Mouse (Mus musculus) forebrain, postnatal 0 days (tissue): ENCODE results near the gene Wbp11. TPM values are rescaled to one million over a fixed set of nuclear protein-coding genes. Genes with fewer than 3 reads are reported as not detected.
A peak's percentile ranks its signal among the peaks of the same experiment; 100 is the strongest.

ENCODE experiments used
- ATAC-seq: fragments of 200-750 bp; cut with Nextera tagmentation; 2 replicates; pipeline ENCODE4 v1.8.0; 2017; ENCODE audit warnings: mild to moderate bottlenecking, moderate library complexity
- DNase-seq: peaks from one replicate; pipeline ENCODE4 v3.0.0-alpha.2; 2015
- H3K27ac ChIP-seq: fragments of 300-500 bp; sonication (generic); 2 replicates; pipeline ENCODE4 v1.5.1; 2014; ENCODE audit warnings: low read depth, mild to moderate bottlenecking, antibody characterized with exemption, low read length, moderate library complexity, mixed read lengths
- H3K27me3 ChIP-seq: fragments of 300-500 bp; sonication (generic); 2 replicates; pipeline ENCODE4 v1.6.1; 2014; ENCODE audit warnings: mild to moderate bottlenecking, low read length, mixed read lengths; ENCODE audit not compliant: insufficient read depth
- H3K36me3 ChIP-seq: fragments of 300-500 bp; sonication (generic); 2 replicates; pipeline ENCODE4 v1.6.1; 2014; ENCODE audit warnings: mild to moderate bottlenecking, moderate library complexity; ENCODE audit not compliant: insufficient read depth
- H3K4me1 ChIP-seq: fragments of 300-500 bp; sonication (generic); 2 replicates; pipeline ENCODE4 v1.6.1; 2014; ENCODE audit warnings: antibody characterized with exemption; ENCODE audit not compliant: insufficient read depth
- H3K4me2 ChIP-seq: fragments of 300-500 bp; sonication (generic); 2 replicates; pipeline ENCODE4 v1.6.1; 2014; ENCODE audit warnings: low read depth, mild to moderate bottlenecking, moderate library complexity
- H3K4me3 ChIP-seq: fragments of 300-500 bp; sonication (generic); 2 replicates; pipeline ENCODE4 v1.5.1; 2014; ENCODE audit warnings: low read depth, low read length, mixed read lengths
- H3K9ac ChIP-seq: fragments of 300-500 bp; sonication (generic); 2 replicates; pipeline ENCODE4 v1.6.1; 2014; ENCODE audit warnings: mild to moderate bottlenecking
- H3K9me3 ChIP-seq: fragments of 300-500 bp; sonication (generic); 2 replicates; pipeline ENCODE4 v1.6.1; 2016; ENCODE audit warnings: low read length
- CTCF ChIP-seq: sonication (generic); IDR thresholded peaks from 2 replicates; pipeline ENCODE4 v1.5.1; 2016; ENCODE audit warnings: antibody characterized with exemption, control low read depth, low read depth
- WGBS: fragments of 180-500 bp; shearing (Covaris S2); extraction: QIAGEN DNeasy Blood & Tissue Kit; methylation state at CpG from one replicate; pipeline ENCODE4 v1.1.7; 2014; 5-methylcytosine and 5-hydroxymethylcytosine counted together
- polyA plus RNA-seq: library from polyadenylated mRNA; unstranded; fragments of >200 nt; fragmentation: Nextera tagmentation; extraction: Ambion mirVana; gene quantifications from 2 replicates; pipeline ENCODE4 v1.2.1, GENCODE M21; 2015
- total RNA-seq: library from RNA; depleted of rRNA; stranded (reverse); fragments of >200 nt; gene quantifications from 2 replicates; pipeline ENCODE4 v1.2.3, GENCODE M21; 2014

Gene Wbp11
- total and polyA plus RNA-seq, 2 experiments from 2014 or later: 45.8 to 87.4 TPM

DNA sequence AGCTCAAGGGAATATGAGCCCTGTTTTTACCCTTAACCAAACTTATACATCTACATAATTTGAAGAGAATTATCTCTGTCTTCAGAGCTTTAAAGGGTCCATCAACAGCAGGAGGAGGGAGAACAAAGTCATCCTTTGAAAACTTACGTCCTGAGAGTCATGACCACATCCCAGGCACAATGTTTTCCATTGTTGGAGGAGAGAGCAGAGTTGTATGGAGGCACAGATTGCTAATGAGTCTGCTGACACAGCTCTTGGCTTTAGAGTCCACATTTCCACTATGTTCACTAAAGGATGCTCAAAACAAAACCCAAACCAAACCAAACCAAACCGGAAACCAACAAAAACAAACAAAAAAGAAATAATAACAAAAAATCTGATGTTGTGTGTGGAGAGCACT is 16.9 kb upstream of the Wbp11 start:
- H3K36me3 ChIP-seq: no peaks in the 10 kb centered on the region
- H3K27me3 ChIP-seq: no peaks in the 10 kb centered on the region
- 47% methylated on average over 2 of the region's 2 CpGs for WGBS
- TF ChIP-seq CTCF: no peak
- H3K9me3 ChIP-seq: no peaks in the 10 kb centered on the region
- H3K27ac ChIP-seq: no peak overlapping the region
- ATAC-seq (no peak), DNase-seq (no peak)
- no peak overlapping the region for H3K4me2 ChIP-seq
- no peaks in the 10 kb centered on the region for H3K4me1 ChIP-seq
- no peak overlapping the region for H3K4me3 ChIP-seq
- H3K9ac ChIP-seq: no peak overlapping the region

DNA sequence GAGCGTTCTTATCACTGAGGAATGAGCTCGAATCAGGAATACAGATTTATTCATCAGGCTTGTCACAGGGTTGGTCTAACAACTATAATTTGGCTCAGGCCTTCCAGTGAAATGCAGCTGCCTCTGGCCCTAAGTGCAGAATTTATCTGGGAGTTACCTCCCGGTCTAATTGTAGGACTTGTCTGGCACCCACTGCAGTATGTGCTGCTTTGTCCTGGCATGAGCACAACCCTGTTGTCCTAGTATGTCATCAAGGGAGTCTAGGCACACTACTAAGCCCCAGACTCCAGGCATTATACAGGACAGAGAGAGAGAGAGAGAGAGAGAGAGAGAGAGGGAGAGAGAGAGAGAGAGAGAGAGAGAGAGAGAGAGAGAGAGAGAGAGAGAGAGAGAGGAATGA is 9.3 kb upstream of the Wbp11 start:
- Histone ChIP-seq H3K9ac (no peak overlapping the region), H3K36me3 (no peaks in the 10 kb centered on the region), H3K4me2 (no peak overlapping the region), H3K9me3 (no peaks in the 10 kb centered on the region), H3K27ac (no peak overlapping the region), H3K4me1 (no peaks in the 10 kb centered on the region), H3K27me3 (no peaks in the 10 kb centered on the region; the same call in 1 of the 2 replicates), H3K4me3 (no peak overlapping the region)
- TF ChIP-seq CTCF: no peak
- DNase-seq (no peak), ATAC-seq (no peak)
- 78% methylated on average over 3 of the region's 3 CpGs for WGBS

- DNase-seq (no peak), ATAC-seq (no peak)
- WGBS: 69% methylated on average over 4 of the region's 4 CpGs
- no peaks in the 10 kb centered on the region for H3K9me3 ChIP-seq
- H3K4me3 ChIP-seq: 0 out of 2 replicates have a peak within 1 kb of the TSS, but pooled peaks have one; percentile 7
- no peaks in the 10 kb centered on the region for H3K4me1 ChIP-seq
- no peaks in the 10 kb centered on the region; the same call in none of the 2 replicates for H3K27me3 ChIP-seq
- no peak within 1 kb of the TSS for H3K9ac ChIP-seq
- no peak for TF ChIP-seq CTCF
- no peak within 1 kb of the TSS for H3K27ac ChIP-seq
- H3K4me2 ChIP-seq: no peak within 1 kb of the TSS
- H3K36me3 ChIP-seq: no peaks in the 10 kb centered on the region
Measured at GRCm38 (mm10) chr6:136835352-136835751, 7.3 kb upstream of the Wbp11 start, which contains the start of gene Smco3. Gene Smco3 (minus strand): TSS chr6:136835452.

- no peaks in the 10 kb centered on the region; the same call in none of the 2 replicates for H3K27me3 ChIP-seq
- WGBS: 74% methylated on average over 5 of the region's 5 CpGs
- DNase-seq: no peak
Measured at GRCm38 (mm10) chr6:136831712-136832111, 3.7 kb upstream of the Wbp11 start.

DNA sequence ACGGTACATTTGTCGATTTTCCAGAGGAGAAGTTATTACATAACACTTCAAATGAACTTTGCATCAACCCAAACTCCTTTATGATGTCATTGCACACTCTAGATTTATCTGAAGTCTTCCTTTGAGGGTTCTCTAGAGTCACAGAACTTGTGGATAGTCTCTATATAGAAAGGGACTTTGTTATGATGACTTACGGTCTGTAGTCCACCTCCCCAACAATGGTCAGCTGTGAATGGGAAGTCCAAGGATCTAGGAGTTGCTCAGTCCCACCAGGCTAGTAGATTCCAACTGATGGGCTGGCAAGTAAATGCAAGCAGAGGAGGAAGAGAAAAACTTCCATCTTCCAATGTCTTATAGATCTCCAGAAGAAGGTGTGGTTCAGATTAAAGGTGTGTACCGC is 648 bp upstream of the Wbp11 start:
- Histone ChIP-seq H3K9ac (peak overlapping the region; percentile 39), H3K4me3 (peak overlapping the region; percentile 100), H3K36me3 (peaks cover 10% of the 10 kb centered on the region), H3K4me1 (peaks cover 8% of the 10 kb centered on the region), H3K9me3 (no peaks in the 10 kb centered on the region), H3K27ac (peak overlapping the region; percentile 88), H3K27me3 (no peaks in the 10 kb centered on the region; the same call in 1 of the 2 replicates), H3K4me2 (peak overlapping the region; percentile 55)
- 34% methylated on average over 4 of the region's 4 CpGs for WGBS
- DNase-seq: no peak
- no peak for TF ChIP-seq CTCF
- no peak for ATAC-seq

More at GRCm38 (mm10) chr6:136831712-136832111, 3.7 kb upstream of the Wbp11 start:
- Histone ChIP-seq H3K4me1 (peaks cover 8% of the 10 kb centered on the region), H3K4me2 (no peak overlapping the region), H3K36me3 (no peaks in the 10 kb centered on the region), H3K9me3 (no peaks in the 10 kb centered on the region), H3K4me3 (no peak overlapping the region), H3K9ac (no peak overlapping the region), H3K27ac (no peak overlapping the region)
- no peak for TF ChIP-seq CTCF
- no peak for ATAC-seq

DNA sequence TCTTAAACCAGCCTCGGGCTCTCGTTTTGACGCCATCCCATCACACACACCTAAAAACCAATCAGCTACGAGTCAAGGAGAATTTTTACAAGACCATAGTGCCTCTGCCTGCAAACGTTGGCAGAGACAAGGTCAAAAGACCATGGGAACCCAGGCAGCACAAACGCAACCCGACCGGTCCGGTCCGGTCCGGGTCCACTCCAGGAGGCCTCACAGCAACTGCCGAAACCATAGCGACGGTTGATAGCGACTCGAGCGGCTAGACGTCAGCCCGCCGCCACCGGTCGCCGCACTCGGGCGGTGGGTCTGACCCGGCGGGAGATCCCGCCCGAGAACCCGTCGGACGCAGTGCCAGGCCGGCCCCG is 535 bp downstream of the Wbp11 start, which contains the start of gene BC049715:
BC049715 (plus strand) TSS at position 111 of the 365 bp plus-strand sequence.
- no peak for TF ChIP-seq CTCF
- Histone ChIP-seq H3K4me2 (peak within 1 kb of the TSS; percentile 70), H3K9ac (peak within 1 kb of the TSS; percentile 99), H3K27ac (peak within 1 kb of the TSS; percentile 88), H3K4me3 (peak within 1 kb of the TSS; percentile 100), H3K36me3 (peaks cover 17% of the 10 kb centered on the region), H3K4me1 (peaks cover 8% of the 10 kb centered on the region), H3K9me3 (no peaks in the 10 kb centered on the region), H3K27me3 (no peaks in the 10 kb centered on the region; the same call in 1 of the 2 replicates)
- ATAC-seq (peak; percentile 4), DNase-seq (peak; percentile 30)
- under 1% methylated on average over 34 of the region's 34 CpGs for WGBS

DNA sequence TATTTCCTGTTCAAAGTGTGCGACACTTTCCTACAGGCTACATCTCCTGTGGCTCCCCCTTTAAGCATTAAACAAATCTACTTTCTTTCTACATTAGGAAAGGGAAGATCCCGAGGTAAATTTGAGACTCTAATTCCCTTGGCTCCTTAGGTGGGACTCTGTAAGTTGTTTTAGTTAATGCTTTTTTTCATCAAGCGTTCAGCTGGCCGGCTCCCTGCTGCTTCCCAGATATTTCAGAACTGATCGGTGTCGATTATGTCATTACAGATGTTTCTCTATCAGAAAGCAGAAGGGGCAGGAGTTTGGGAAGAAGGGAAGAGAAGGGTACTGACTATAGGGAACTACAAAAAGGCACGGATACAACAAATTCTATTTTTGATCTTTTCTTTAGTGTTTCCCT is 917 bp downstream of the Wbp11 start:
- H3K9ac ChIP-seq: peak overlapping the region; percentile 99

More for the DNA sequence above, 917 bp downstream of the Wbp11 start:
- 20% methylated on average over 7 of the region's 7 CpGs for WGBS
- Histone ChIP-seq H3K9me3 (no peaks in the 10 kb centered on the region), H3K27ac (no peak overlapping the region), H3K4me3 (peak overlapping the region; percentile 100), H3K4me2 (peak overlapping the region; percentile 70), H3K27me3 (no peaks in the 10 kb centered on the region; the same call in 1 of the 2 replicates), H3K4me1 (peaks cover 8% of the 10 kb centered on the region), H3K36me3 (peaks cover 21% of the 10 kb centered on the region)
- ATAC-seq: no peak
- TF ChIP-seq CTCF: no peak
- DNase-seq: no peak
